Mouse (Mus musculus): ENCODE measurements at regions not wholly inside any gene's neighbourhood (a gene's known extent, or its start where the extent isn't known, plus 50 kb on each side); places are given as distances from the start of the nearest gene placed in this dataset.

- DNase-seq: no peak
These were observed 417.6 kb downstream of the Plk2 start for GRCm38 (mm10) chr13:110812401-110812800.

DNA sequence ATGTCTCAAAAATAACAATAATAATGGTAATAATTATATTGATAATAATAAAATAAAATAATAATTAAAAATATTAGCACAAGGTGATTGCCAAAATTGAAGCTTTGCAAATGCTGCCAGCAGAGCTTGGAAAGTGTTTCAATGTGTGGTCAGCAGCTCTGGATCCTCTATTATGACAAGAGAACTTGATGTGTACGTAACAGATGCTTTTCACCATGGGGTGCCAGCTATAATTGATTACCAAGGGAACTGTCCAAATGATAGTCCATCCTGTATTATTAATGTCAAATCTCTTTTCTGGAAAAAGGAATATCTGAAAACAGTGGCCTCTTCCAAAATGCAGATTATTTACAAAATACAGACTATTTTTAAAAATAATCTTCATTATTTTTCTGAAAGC, 419.2 kb downstream of the Plk2 start:
- no peak for DNase-seq

DNA sequence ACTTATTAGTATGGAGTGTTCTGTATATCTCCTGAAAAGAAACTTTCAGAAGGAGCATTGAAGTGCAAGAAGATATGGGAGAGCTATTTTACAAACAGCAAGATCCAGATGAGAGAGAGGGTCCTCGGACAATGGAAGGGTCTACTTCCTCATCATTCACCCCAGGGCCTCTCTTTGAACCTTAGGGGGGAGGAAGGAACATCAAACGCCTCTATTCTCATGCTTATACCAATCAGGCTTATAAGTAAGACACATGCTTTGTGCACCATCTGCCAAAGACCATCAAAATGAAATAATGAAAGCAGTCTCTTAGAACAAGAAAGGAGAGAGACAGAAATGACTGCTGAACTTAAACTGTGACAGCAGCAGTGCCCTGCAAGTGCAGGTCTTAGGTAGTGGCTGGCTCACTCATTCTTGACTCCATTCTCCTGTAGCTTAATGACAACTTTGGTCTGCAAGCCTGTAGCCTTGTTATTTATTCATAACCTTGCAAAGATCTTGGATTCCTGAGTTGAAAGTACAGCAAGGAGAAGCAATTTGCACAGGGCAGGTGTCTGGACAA, 424.5 kb downstream of the Plk2 start:
- no peak for DNase-seq

DNA sequence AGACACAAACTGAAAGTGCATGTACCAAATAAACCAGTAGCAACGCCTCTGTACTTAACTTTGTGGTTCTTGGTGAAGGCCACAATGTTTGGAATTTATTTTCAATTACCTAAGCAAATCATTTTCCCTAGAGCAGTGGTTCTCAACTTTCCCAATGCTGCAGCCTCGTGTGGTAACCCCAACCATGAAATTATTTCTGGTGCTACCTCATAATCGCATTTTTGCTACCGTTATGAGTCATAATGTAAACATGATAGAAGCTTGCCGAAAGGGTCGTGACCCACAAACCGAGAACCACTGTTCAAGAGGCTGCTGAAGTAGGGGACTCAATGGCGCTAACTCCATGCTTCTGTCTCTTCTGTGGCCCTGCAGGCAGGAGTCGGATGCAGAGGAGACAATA, 429.9 kb upstream of the Actbl2 start:
- DNase-seq: no peak

DNA sequence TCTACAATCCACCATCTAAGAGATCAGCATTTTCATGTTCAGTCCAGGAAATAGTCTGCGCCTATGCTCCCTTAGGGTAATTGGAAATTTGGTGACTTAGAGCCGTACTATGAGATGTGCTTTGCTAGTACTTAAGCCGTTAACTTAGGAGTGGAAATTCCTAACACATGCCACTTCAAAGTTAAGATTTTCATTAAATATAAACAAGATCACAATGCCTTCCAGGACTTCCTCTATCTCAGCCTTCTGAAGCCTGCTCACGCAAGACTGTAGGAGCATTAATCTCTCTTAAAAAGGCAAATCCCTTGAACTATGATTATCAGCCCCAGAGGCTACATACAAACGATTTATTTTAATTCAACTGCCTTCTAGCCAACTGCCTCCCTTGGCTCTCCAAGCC, 422.4 kb upstream of the Actbl2 start:
- no peak for DNase-seq

DNA sequence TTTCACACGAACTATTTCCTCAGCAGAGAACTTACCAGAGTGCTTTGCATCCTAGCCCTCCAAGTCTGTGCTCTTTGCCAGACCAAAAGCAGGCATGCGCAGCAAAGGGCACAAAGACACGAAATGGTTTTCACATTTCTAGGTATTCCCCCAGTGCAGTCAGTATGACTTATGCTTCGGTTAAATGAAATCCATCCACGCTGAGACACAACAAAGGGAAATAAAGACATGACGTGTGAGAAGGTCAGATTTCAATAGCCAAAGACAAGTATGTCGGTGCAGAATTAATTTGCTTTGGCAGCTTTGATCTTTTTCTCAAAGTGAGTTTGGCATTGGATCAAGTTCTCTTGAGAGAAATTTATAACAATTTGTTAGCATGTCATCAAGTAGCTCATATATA, 417.9 kb upstream of the Actbl2 start:
- no peak for DNase-seq

GRCm38 (mm10) chr13:110841949-110842348, 412.9 kb upstream of the Actbl2 start:
- DNase-seq: no peak

- DNase-seq: peak; percentile 11 to 30
These were observed 409.1 kb upstream of the Actbl2 start for GRCm38 (mm10) chr13:110845695-110846094.

- no peak for DNase-seq
These were observed 401.7 kb upstream of the Actbl2 start for GRCm38 (mm10) chr13:110852996-110853727.

- DNase-seq: peak in 1 of 2 experiments; percentile 11
These were observed 400.6 kb upstream of the Actbl2 start for GRCm38 (mm10) chr13:110854213-110854612.

- no peak for DNase-seq
These were observed 388.8 kb upstream of the Actbl2 start for GRCm38 (mm10) chr13:110865902-110866512.

- peak; percentile 2 to 6 for DNase-seq
These were observed 388.1 kb upstream of the Actbl2 start for GRCm38 (mm10) chr13:110866713-110867112.

DNA sequence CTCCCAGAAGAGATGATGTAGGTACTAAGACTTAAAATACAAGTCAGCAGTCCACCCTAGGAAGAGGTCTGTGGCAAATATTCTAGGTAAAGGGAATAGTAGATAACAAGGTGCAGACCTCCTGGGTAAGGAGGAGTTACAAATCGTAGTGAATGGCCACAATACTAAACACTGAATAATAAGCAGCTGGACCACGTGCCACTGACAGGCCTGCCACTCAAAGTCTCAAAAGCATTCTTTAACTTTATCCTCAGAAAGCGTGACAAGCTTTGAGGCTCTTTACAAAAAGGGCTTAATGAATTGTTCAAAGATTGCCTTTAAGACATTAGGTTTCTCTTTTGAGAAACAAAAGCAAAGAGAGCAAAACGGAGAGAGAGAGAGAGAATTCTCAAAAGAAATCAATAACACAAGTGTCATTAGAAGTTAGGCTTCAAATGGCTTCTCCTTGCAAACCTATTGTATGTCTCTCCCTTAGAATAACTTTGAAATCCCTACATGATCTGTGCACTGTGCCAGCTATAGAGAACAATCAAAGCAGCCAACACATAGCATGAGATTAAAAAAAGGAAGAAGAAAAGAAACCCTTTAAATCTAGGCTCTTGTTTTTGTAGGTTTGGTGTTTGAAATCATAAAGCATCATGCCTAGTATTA, 383.6 kb upstream of the Actbl2 start:
- DNase-seq: no peak

- no peak for DNase-seq
These were observed 383.1 kb upstream of the Actbl2 start for GRCm38 (mm10) chr13:110871776-110872135.

- DNase-seq: no peak
These were observed 373.2 kb upstream of the Actbl2 start for GRCm38 (mm10) chr13:110881573-110881972.

DNA sequence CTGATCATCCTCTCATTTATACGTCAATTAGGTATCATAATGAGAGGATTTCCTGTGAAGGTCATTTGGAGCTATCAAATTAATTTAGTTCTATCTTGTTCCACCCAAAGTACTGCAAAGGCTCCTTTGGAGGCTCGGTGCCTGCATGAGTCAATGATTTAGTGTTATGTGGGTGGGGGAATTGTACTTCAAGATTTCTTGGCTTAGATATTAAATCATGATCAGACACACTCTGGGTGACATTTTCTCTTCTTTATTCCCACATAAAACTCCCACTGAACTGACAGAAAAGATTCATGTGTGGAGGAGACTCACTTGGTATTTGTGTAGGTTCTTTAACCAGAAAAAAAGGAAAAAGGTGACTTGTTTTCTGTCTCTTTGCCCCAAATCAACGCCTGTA, 372.6 kb upstream of the Actbl2 start:
- DNase-seq: no peak

- DNase-seq: no peak
These were observed 372.1 kb upstream of the Actbl2 start for GRCm38 (mm10) chr13:110882661-110883172.

DNA sequence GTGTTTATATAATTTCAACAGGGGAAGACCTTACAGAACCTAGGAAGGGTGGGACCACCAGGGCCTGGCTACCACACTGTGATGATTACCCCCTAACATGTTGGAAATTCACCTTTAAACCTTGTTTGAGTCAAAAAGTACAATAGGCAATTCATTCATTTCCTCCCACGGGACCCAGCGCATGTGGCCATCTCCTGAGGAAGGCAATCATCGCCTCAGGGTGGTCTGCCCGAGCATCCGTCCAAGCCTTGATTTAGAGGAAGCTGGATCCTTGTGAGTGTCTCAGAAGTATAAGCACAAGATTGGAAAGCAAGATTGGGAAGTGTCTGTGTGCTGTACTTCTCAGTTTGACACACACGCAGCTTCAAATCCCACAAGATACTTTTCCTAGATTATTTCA, 360.9 kb upstream of the Actbl2 start:
- DNase-seq: peak; percentile 27 to 35

- DNase-seq: no peak
These were observed 359.5 kb upstream of the Actbl2 start for GRCm38 (mm10) chr13:110895349-110895748.

- no peak for DNase-seq
These were observed 358.9 kb upstream of the Actbl2 start for GRCm38 (mm10) chr13:110895900-110896299.

DNA sequence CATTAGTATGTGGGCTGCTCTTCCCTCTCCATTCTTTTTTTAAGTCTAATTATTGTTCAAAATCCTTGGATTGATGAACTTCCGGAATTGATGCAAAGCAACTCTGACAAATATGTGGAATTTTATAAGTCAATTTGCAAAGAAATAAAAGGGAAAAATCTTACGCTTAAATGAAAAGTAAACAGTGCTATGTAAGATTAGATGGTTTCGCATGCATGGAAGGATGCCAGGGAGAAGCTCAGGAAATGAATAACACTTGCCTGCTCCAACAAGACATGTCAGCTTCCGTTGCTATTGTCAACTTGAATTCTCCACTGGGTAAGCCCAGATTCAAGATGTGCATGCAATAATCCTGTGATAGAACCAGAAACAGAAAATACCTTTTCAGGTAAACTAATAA, 357.2 kb upstream of the Actbl2 start:
- DNase-seq: peak; percentile 51

DNA sequence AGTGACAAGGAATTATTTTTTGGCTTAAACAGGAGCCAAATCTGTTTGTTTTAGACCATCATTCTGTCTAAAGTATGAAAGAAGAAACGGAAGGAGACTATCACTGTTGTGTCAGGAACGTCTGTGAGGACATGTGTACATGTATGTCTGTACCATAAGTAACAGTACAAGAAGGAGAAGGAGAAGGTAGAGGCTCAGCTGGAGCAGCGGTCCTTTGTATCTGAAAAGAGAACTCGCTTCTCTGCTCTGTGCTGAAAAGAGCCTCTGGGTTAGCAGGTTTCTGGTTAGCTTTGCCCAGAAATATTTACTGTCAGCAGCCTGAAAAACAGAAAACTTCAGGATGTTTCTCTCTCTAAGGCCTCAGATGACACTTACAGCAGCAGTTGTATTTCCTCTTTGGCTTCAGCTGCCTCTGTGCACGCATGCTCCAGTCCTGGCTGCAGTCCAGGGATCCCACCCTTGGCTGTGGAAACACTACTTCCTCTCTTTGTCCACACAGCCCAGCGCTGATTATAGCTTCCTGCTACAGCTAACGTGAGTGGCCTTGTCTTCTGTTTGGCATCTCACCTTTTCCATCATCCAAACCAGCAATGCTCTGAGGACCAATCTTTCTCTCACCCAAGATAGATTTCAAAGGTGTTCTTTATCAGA, 351.7 kb upstream of the Actbl2 start:
- DNase-seq: peak; percentile 91 to 93

- peak; percentile 57 to 61 for DNase-seq
These were observed 347.4 kb upstream of the Actbl2 start for GRCm38 (mm10) chr13:110907319-110907955.
